Mouse (Mus musculus) small intestine, adult 10 weeks (tissue): ENCODE data around the gene Igf2r. TPM values are rescaled to one million over a fixed set of nuclear protein-coding genes. Genes with fewer than 3 reads are reported as not detected.

Experiments
- polyA plus RNA-seq: library from polyadenylated mRNA; stranded (reverse); fragments of 350-450 nt; fragmentation: Illumina TruSeq; extraction: RNeasy Lipid Tissue Mini Kit (QIAGEN cat#74804); gene quantifications from one replicate; pipeline ENCODE4 v1.2.3, GENCODE M21; 2014; ENCODE audit warnings: low replicate concordance

The Igf2r gene
- 7.7 TPM for polyA plus RNA-seq

GRCm38 (mm10) chr17:12769380-12769921, at the start of gene Igf2r:
TSS of gene Igf2r (minus strand) at chr17:12769664.

GRCm38 (mm10) chr17:12675646-12676045, 93.8 kb downstream of the Igf2r start, which contains the start of gene Slc22a1:
TSS of gene Slc22a1 (minus strand) at chr17:12675829.

Other genes starting within 250 kb of the Igf2r start
- gene Slc22a2, start 185.5 kb downstream of the Igf2r start, polyA plus RNA-seq = not detected
- 6.2 TPM for gene Slc22a1, start 93.8 kb downstream of the Igf2r start, polyA plus RNA-seq
- not detected for gene Mas1, start 98.5 kb upstream of the Igf2r start, polyA plus RNA-seq
- gene Mrgprh, start 106.4 kb upstream of the Igf2r start, polyA plus RNA-seq = not detected
- 0.67 TPM for gene Pnldc1, start 140.6 kb upstream of the Igf2r start, polyA plus RNA-seq
- gene Tcp1, start 146.0 kb upstream of the Igf2r start, polyA plus RNA-seq = 339 TPM
- 151 TPM for gene Mrpl18, start 146.7 kb upstream of the Igf2r start, polyA plus RNA-seq
- 0.93 TPM for gene Acat3, start 170.9 kb upstream of the Igf2r start, polyA plus RNA-seq
- gene Acat2, start 191.1 kb upstream of the Igf2r start, polyA plus RNA-seq = 25.3 TPM
- 207 TPM for gene Wtap, start 224.5 kb upstream of the Igf2r start, polyA plus RNA-seq
- gene Sod2, start 237.2 kb upstream of the Igf2r start, polyA plus RNA-seq = 76.6 TPM